Mouse (Mus musculus): ENCODE results near the gene Kcna3. TPM values are rescaled to one million over a fixed set of nuclear protein-coding genes. Genes with fewer than 3 reads are reported as not detected.

Kcna3 gene
- polyA plus RNA-seq (2014; fragmentation: Illumina TruSeq; extraction: RNeasy Lipid Tissue Mini Kit (QIAGEN cat#74804); ENCODE audit: low read depth, low replicate concordance), result not detected

GRCm38 (mm10) chr3:107035521-107036457 lies at the start of gene Kcna3:
Kcna3 (plus strand) TSS chr3:107036169.

Other genes with a start within 250 kb of the Kcna3 start
- 6.3 TPM for gene Cd53, start 246.0 kb upstream of the Kcna3 start, polyA plus RNA-seq (2014; fragmentation: Illumina TruSeq; extraction: RNeasy Lipid Tissue Mini Kit (QIAGEN cat#74804); ENCODE audit: low read depth, low replicate concordance)
- gene Olfr266, start 209.9 kb upstream of the Kcna3 start, polyA plus RNA-seq (2014; fragmentation: Illumina TruSeq; extraction: RNeasy Lipid Tissue Mini Kit (QIAGEN cat#74804); ENCODE audit: low read depth, low replicate concordance), result not detected
- gene Kcna2, start 65.0 kb downstream of the Kcna3 start, polyA plus RNA-seq (2014; fragmentation: Illumina TruSeq; extraction: RNeasy Lipid Tissue Mini Kit (QIAGEN cat#74804); ENCODE audit: low read depth, low replicate concordance), result 1.3 TPM
- not detected for gene Kcna10, start 146.9 kb downstream of the Kcna3 start, polyA plus RNA-seq (2014; fragmentation: Illumina TruSeq; extraction: RNeasy Lipid Tissue Mini Kit (QIAGEN cat#74804); ENCODE audit: low read depth, low replicate concordance)
- gene Cym, start 185.6 kb downstream of the Kcna3 start, polyA plus RNA-seq (2014; fragmentation: Illumina TruSeq; extraction: RNeasy Lipid Tissue Mini Kit (QIAGEN cat#74804); ENCODE audit: low read depth, low replicate concordance), result not detected
- not detected for gene A630076J17Rik, start 194.4 kb downstream of the Kcna3 start, polyA plus RNA-seq (2014; fragmentation: Illumina TruSeq; extraction: RNeasy Lipid Tissue Mini Kit (QIAGEN cat#74804); ENCODE audit: low read depth, low replicate concordance)
- gene Prok1, start 203.5 kb downstream of the Kcna3 start, polyA plus RNA-seq (2014; fragmentation: Illumina TruSeq; extraction: RNeasy Lipid Tissue Mini Kit (QIAGEN cat#74804); ENCODE audit: low read depth, low replicate concordance), result not detected
- 110 TPM for gene Lamtor5, start 242.7 kb downstream of the Kcna3 start, polyA plus RNA-seq (2014; fragmentation: Illumina TruSeq; extraction: RNeasy Lipid Tissue Mini Kit (QIAGEN cat#74804); ENCODE audit: low read depth, low replicate concordance)

Measured in heart, adult 10 weeks (tissue).